22 mouse cellular contexts compared by ENCODE assay signal in genomic region chr17:62745286-62745685, GRCm38 (mm10).
"Had no signal": no experiment of that assay in that cellular context is flagged by ENCODE, and none has a peak within 500 bp of the region (broad histone marks: within the 10 kb centered on the region; RNA-seq: fewer than 3 reads in every experiment).

No protein-coding gene starts in this region.

- H3K4me3 ChIP-seq: heart, embryonic 13.5 days; heart, embryonic 15.5 days; hindbrain, embryonic 13.5 days; hindbrain, embryonic 15.5 days; kidney, embryonic 15.5 days; left cerebral cortex, adult 2 months; limb, embryonic 10.5 days; limb, embryonic 12.5 days; liver, embryonic 13.5 days had no signal

- H3K27ac ChIP-seq: heart, embryonic 13.5 days; heart, embryonic 15.5 days; hindbrain, embryonic 13.5 days; hindbrain, embryonic 15.5 days; hindbrain, postnatal 0 days; kidney, embryonic 15.5 days; kidney, postnatal 0 days; left cerebral cortex, adult 2 months; limb, embryonic 10.5 days; limb, embryonic 12.5 days; liver, embryonic 13.5 days had no signal

- ATAC-seq: hindbrain, postnatal 0 days; intestine, embryonic 16.5 days had no signal

- H3K36me3 ChIP-seq: heart, embryonic 13.5 days; heart, embryonic 15.5 days; hindbrain, embryonic 13.5 days; hindbrain, embryonic 15.5 days; kidney, embryonic 15.5 days; limb, embryonic 10.5 days; limb, embryonic 12.5 days; liver, embryonic 13.5 days had no signal

- DNase-seq: gastrocnemius, postnatal 14 days; gastrocnemius, postnatal 36 days; heart, adult 18-20 months; heart, postnatal 14 days; heart, postnatal 36 days; kidney, adult 11 months; kidney, adult 9 months; kidney, postnatal 14 days; kidney, postnatal 36 days; liver; liver, embryonic 13.5 days had no signal

- H3K9me3 ChIP-seq: heart, embryonic 13.5 days; heart, embryonic 15.5 days; hindbrain, embryonic 13.5 days; hindbrain, embryonic 15.5 days; kidney, embryonic 15.5 days; limb, embryonic 10.5 days; limb, embryonic 12.5 days; liver, embryonic 13.5 days had no signal

- H3K27me3 ChIP-seq: heart, embryonic 13.5 days; heart, embryonic 15.5 days; hindbrain, embryonic 13.5 days; hindbrain, embryonic 15.5 days; limb, embryonic 12.5 days; liver, embryonic 13.5 days had no signal
